Mouse (Mus musculus) adrenal gland, postnatal 4 days (tissue): Measurements from ENCODE around the gene Ckap4. TPM values are rescaled to one million over a fixed set of nuclear protein-coding genes. Genes with fewer than 3 reads are reported as not detected.

Experiments
- DNase-seq, 2 experiments: peaks; one replicate each; pipeline ENCODE4 v3.0.0; 2021 to 2022; ENCODE audit warnings: low spot score in 2 of 2, mixed read lengths in 2 of 2
- long read RNA-seq, 2 experiments: library from polyadenylated mRNA; stranded (forward); transcript quantifications; one replicate each; pipeline ENCODE4 v2.0.0; 2021
- total RNA-seq, 2 experiments: library from RNA; stranded (reverse); gene quantifications; 2 replicates each; pipeline ENCODE4 v1.2.3; 2021

The Ckap4 gene
- total RNA-seq = 100 to 1,000 TPM in 1 of 2 experiments, 10 to 100 TPM in 1; 96.9 to 103 TPM
- long read RNA-seq, experiment 1, transcript Ckap4-201 (2 exons, 3,089 nt) = major isoform, 80 of 97 reads
- long read RNA-seq, experiment 1, partial matches to known transcripts = 0 of 97 reads
- long read RNA-seq, experiment 1, other reads (novel, unspliced or antisense) = 17 of 97 reads
- long read RNA-seq, experiment 2, transcript Ckap4-201 (2 exons, 3,089 nt) = major isoform, 140 of 162 reads
- long read RNA-seq, experiment 2, partial matches to known transcripts = 0 of 162 reads
- long read RNA-seq, experiment 2, other reads (novel, unspliced or antisense) = 22 of 162 reads

- DNase-seq = peak; percentile 44 to 53
Measured at GRCm38 (mm10) chr10:84533912-84534671, at the start of gene Ckap4. TSS of gene Ckap4 (minus strand) at chr10:84534062.

- no peak for DNase-seq
Measured at GRCm38 (mm10) chr10:84582236-84582635, 48.4 kb upstream of the Ckap4 start.

- DNase-seq = no peak
Measured at GRCm38 (mm10) chr10:84581191-84581590, 47.3 kb upstream of the Ckap4 start.

- no peak for DNase-seq
Measured at GRCm38 (mm10) chr10:84579527-84579926, 45.7 kb upstream of the Ckap4 start.

GRCm38 (mm10) chr10:84578738-84579137 lies 44.9 kb upstream of the Ckap4 start:
- DNase-seq = no peak

GRCm38 (mm10) chr10:84577071-84577727 lies 43.3 kb upstream of the Ckap4 start:
- peak; percentile 35 to 61 for DNase-seq

GRCm38 (mm10) chr10:84576395-84577070 lies 42.7 kb upstream of the Ckap4 start, which contains the start of gene Tcp11l2:
TSS of gene Tcp11l2 (plus strand) at chr10:84576626.
- peak; percentile 60 to 83 for DNase-seq

- DNase-seq = no peak
Measured at GRCm38 (mm10) chr10:84576029-84576394, 42.1 kb upstream of the Ckap4 start.

GRCm38 (mm10) chr10:84573671-84574420 lies 40.0 kb upstream of the Ckap4 start:
- DNase-seq = no peak

GRCm38 (mm10) chr10:84571052-84571639 lies 37.3 kb upstream of the Ckap4 start:
- no peak for DNase-seq

GRCm38 (mm10) chr10:84564427-84564826 lies 30.6 kb upstream of the Ckap4 start:
- no peak for DNase-seq

- DNase-seq = no peak
Measured at GRCm38 (mm10) chr10:84562567-84563554, 29.0 kb upstream of the Ckap4 start.

- no peak for DNase-seq
Measured at GRCm38 (mm10) chr10:84562121-84562520, 28.3 kb upstream of the Ckap4 start.

- DNase-seq = no peak
Measured at GRCm38 (mm10) chr10:84559986-84560385, 26.1 kb upstream of the Ckap4 start.

GRCm38 (mm10) chr10:84558511-84558910 lies 24.6 kb upstream of the Ckap4 start:
- DNase-seq = no peak

GRCm38 (mm10) chr10:84556120-84556519 lies 22.3 kb upstream of the Ckap4 start:
- no peak for DNase-seq

- no peak for DNase-seq
Measured at GRCm38 (mm10) chr10:84554291-84555009, 20.6 kb upstream of the Ckap4 start.

- no peak for DNase-seq
Measured at GRCm38 (mm10) chr10:84552477-84552876, 18.6 kb upstream of the Ckap4 start.
